Mouse (Mus musculus): ENCODE results near the gene Mpst.

The Mpst gene

DNA sequence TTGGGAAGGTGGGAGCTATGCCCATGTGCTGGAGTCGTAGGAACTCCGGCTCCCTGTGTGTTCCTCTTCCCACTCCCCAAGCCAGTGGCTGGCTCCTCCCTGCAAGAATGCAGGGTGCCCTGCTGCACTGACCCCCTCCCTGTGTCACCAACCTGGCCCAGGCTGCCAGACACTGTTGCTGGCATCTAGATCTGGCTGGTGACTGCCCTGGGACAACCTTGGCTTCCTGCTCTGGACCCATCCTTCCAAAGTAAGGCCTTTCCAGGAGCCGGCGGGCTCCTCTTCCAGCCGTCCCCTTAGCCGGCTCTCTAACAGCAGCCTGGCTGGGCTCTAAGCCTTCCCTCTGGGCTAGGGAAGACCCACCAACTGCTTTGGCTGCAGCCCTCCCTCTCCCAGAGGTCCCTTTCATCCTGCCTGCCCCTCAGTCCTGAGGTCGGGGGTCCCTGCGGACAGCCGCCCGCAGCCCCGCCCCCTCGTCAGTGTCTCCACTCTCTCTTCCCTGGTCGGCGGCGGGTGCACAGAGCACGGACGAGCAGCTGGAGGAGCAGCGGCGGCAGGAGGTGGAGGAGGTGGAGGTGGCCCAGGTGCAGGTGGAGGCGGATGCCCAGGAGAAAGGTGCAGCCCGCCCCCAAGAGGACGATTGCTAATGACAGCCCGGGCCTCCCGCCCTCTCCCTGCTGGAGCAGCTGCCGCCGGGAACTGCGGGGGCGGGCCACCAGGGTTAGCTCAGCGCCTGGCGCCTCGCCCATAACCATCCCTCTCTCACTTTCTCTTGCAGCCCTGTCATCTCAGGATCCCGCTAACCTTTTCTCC is 30.4 kb downstream of the Mpst start:
- DNase-seq (ENCODE audit: low spot score in 2 of 2) = peak; percentile 87

GRCm38 (mm10) chr15:78437237-78438017 is 31.2 kb downstream of the Mpst start:
- peak in 1 of 2 experiments; percentile 58 for DNase-seq (ENCODE audit: low spot score in 2 of 2)

GRCm38 (mm10) chr15:78438018-78438394 is 31.8 kb downstream of the Mpst start:
- peak in 1 of 2 experiments; percentile 16 for DNase-seq (ENCODE audit: low spot score in 2 of 2)

- peak in 1 of 2 experiments; percentile 14 for DNase-seq (ENCODE audit: low spot score in 2 of 2)
Observed at GRCm38 (mm10) chr15:78438505-78438904, 32.3 kb downstream of the Mpst start.

GRCm38 (mm10) chr15:78438973-78439372 is 32.8 kb downstream of the Mpst start:
- peak in 1 of 2 experiments; percentile 7 for DNase-seq (ENCODE audit: low spot score in 2 of 2)

DNA sequence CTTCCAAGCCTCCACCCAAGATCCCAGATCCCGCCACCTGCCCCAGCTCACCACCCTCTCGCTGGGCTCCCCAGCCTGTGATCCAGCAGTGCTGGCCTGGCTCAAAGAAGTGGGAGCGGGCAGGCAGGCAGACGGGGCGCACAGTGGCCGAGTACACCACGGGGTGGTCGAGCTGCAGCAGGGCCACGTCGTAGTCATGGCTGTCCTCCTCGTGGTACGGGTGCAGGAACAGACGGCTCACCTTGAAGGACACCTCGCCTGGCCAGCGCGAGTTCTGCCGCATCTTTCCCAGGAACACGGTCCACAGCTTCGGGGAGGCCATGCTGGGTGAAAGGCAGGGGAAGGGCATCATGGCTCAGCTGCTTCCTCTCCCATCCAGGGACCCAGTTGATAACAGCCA is 36.0 kb downstream of the Mpst start:
- DNase-seq (ENCODE audit: low spot score in 2 of 2) = no peak

GRCm38 (mm10) chr15:78443857-78444256 is 37.6 kb downstream of the Mpst start:
- no peak for DNase-seq (ENCODE audit: low spot score in 2 of 2)

GRCm38 (mm10) chr15:78447121-78447520 is 40.9 kb downstream of the Mpst start:
- peak in 1 of 2 experiments; percentile 9 for DNase-seq (ENCODE audit: low spot score in 2 of 2)

- DNase-seq (ENCODE audit: low spot score in 2 of 2) = peak; percentile 87 to 91
Observed at GRCm38 (mm10) chr15:78447746-78448535, 41.7 kb downstream of the Mpst start.

DNA sequence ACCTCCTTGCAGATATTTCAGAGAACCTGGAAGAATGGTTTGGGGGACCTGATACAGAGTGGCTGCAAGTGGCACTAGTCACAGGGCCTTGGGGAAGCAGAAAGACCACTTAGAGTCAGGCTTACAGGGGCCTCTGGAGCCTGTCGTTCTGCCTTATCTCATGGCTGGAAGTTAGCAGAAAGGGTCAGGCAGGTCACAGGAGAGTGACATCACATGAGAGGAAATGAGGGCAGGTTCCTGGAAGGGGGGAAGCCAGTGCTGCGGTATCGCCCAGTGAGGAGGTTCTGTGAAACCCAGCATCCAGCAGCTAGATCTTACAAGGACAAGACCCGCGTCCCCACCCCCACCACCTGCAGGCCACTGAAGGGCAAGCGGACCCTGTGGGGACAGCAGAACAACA is 42.9 kb downstream of the Mpst start:
- DNase-seq (ENCODE audit: low spot score in 2 of 2) = no peak

DNA sequence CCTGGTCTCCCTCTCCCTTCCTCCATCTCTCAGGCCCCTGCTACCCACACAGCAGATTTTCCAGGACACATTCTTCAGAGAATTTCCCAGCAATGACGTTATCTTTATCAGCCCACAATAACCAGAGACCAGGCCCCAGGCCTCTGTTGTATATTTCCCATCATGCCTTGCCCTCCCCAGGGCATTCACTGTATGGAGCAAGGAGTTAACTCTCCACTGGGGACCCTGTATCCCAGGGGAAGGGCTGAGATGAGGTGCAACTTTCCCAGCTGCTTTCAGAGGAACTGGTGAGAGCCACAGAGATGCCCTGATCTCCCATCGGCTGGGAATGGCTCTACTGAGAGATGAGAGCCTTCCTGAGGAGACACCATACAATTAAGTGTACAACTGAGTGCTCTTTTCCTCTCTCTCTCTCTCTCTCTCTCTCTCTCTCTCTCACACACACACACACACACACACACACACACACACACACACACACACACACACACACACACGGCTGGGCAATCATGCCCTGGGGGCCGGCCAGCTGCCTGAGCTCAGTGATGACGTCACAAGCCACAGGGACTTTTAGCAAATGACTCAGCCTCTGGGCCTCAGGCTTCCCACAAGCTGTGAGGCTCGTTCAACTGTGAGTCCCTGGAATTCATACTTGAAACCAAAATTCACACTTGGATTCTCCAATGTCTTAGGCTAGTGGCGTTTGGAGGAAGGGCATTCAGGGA is 43.6 kb downstream of the Mpst start:
- DNase-seq (ENCODE audit: low spot score in 2 of 2) = peak in 1 of 2 experiments; percentile 28

- DNase-seq (ENCODE audit: low spot score in 2 of 2) = no peak
Observed at GRCm38 (mm10) chr15:78450419-78450768, 44.2 kb downstream of the Mpst start.

- no peak for DNase-seq (ENCODE audit: low spot score in 2 of 2)
Observed at GRCm38 (mm10) chr15:78451201-78451600, 45.0 kb downstream of the Mpst start.

GRCm38 (mm10) chr15:78452929-78453328 is 46.7 kb downstream of the Mpst start:
- DNase-seq (ENCODE audit: low spot score in 2 of 2) = no peak

DNA sequence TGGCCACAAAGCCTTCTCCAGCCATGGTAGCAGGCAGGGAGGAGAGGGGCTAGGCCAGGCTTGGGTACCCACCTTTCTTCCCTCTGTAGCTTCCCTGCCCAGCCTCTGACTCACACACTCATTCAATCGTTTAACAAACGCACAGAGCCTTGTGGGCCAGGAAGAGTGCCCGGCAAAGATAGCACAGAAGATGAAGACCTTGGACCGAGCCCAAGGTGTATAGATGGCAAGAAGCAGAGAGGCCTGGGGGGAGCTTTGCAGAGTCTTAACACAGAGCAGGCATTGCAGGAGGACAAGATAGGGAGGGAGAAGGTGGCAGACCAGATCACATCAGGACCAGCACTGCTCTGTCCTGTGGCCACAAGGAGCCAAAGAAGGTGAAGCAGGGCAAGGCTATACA is 49.0 kb downstream of the Mpst start:
- no peak for DNase-seq (ENCODE audit: low spot score in 2 of 2)

DNA sequence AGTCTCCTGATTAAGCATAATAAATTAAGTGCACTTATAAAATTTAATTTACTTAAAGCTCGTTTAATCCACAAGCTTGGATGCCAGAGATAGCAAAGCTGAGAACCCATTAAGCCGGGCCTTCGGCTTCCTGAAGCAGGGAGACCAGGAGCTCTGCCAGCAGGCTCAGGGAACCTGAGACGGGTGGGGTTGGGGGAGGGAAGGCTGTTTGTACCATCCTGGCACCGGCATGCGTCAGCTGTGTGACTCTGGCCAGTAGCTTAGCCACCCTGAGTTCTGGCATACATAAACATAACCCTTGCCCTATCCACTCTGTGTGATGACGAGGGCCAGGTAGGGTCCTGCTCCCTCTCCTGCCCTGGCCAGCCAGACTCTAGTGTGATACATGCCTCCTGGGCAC is 49.8 kb downstream of the Mpst start:
- DNase-seq (ENCODE audit: low spot score in 2 of 2) = no peak

GRCm38 (mm10) chr15:78457193-78457592 is 51.0 kb downstream of the Mpst start:
- no peak for DNase-seq (ENCODE audit: low spot score in 2 of 2)

GRCm38 (mm10) chr15:78462981-78463380 is 56.8 kb downstream of the Mpst start:
- no peak for DNase-seq (ENCODE audit: low spot score in 2 of 2)
